Mouse (Mus musculus): ENCODE measurements around the gene Aatk. TPM values are rescaled to one million over a fixed set of nuclear protein-coding genes. Genes with fewer than 3 reads are reported as not detected.
A peak's percentile ranks its signal among the peaks of the same experiment; 100 is the strongest.

Aatk gene
- total RNA-seq, 2 experiments from 2014 or later = 3.4 to 4.4 TPM

- ATAC-seq (ENCODE audit: poor library complexity, severe bottlenecking) = no peak
Measured at GRCm38 (mm10) chr11:119961511-119961910, 85.5 kb downstream of the Aatk start.

GRCm38 (mm10) chr11:119960671-119961070 is 86.3 kb downstream of the Aatk start:
- peak; percentile 66 for ATAC-seq (ENCODE audit: poor library complexity, severe bottlenecking)

- no peak for ATAC-seq (ENCODE audit: poor library complexity, severe bottlenecking)
Measured at GRCm38 (mm10) chr11:119959714-119960113, 87.3 kb downstream of the Aatk start.

GRCm38 (mm10) chr11:119958856-119959255 is 88.1 kb downstream of the Aatk start:
- no peak for ATAC-seq (ENCODE audit: poor library complexity, severe bottlenecking)

Other genes starting within 250 kb of the Aatk start
- gene Chmp6, start 133.7 kb downstream of the Aatk start, total RNA-seq (2015) = 20.7 and 21.7 TPM in 2 replicates
- 54.8 and 79.3 TPM in 2 replicates for gene Chmp6, start 133.7 kb downstream of the Aatk start, total RNA-seq (2017)
- 6.2 TPM in 2 replicates for gene Baiap2, start 104.4 kb downstream of the Aatk start, total RNA-seq (2015)
- gene Baiap2, start 104.4 kb downstream of the Aatk start, total RNA-seq (2017) = 6.2 and 6.9 TPM in 2 replicates
- 5.2 and 5.8 TPM in 2 replicates for gene Cep131, start 39.7 kb upstream of the Aatk start, total RNA-seq (2015)
- gene Cep131, start 39.7 kb upstream of the Aatk start, total RNA-seq (2017) = 9.3 and 16.3 TPM in 2 replicates
- gene Tepsin, start 51.6 kb upstream of the Aatk start, total RNA-seq (2015) = 13.4 and 14.3 TPM in 2 replicates
- 14.8 and 18.8 TPM in 2 replicates for gene Tepsin, start 51.6 kb upstream of the Aatk start, total RNA-seq (2017)
- 9.6 and 21.6 TPM in 2 replicates for gene Ndufaf8, start 51.8 kb upstream of the Aatk start, total RNA-seq (2015)
- gene Ndufaf8, start 51.8 kb upstream of the Aatk start, total RNA-seq (2017) = 11.7 and 16.2 TPM in 2 replicates
- gene Slc38a10, start 104.2 kb upstream of the Aatk start, total RNA-seq (2015) = 23.4 and 27.7 TPM in 2 replicates
- gene Slc38a10, start 104.2 kb upstream of the Aatk start, total RNA-seq (2017) = 31.9 and 32.6 TPM in 2 replicates
- gene Bahcc1, start 185.8 kb upstream of the Aatk start, total RNA-seq (2015) = 3.1 and 4.4 TPM in 2 replicates
- 1.3 and 1.7 TPM in 2 replicates for gene Bahcc1, start 185.8 kb upstream of the Aatk start, total RNA-seq (2017)

Measured in megakaryocyte, adult 5-6 weeks (primary cell).